Mouse (Mus musculus): ENCODE results near the gene Gm49321.
A peak's percentile ranks its signal among the peaks of the same experiment; 100 is the strongest.

Gene Gm49321

DNA sequence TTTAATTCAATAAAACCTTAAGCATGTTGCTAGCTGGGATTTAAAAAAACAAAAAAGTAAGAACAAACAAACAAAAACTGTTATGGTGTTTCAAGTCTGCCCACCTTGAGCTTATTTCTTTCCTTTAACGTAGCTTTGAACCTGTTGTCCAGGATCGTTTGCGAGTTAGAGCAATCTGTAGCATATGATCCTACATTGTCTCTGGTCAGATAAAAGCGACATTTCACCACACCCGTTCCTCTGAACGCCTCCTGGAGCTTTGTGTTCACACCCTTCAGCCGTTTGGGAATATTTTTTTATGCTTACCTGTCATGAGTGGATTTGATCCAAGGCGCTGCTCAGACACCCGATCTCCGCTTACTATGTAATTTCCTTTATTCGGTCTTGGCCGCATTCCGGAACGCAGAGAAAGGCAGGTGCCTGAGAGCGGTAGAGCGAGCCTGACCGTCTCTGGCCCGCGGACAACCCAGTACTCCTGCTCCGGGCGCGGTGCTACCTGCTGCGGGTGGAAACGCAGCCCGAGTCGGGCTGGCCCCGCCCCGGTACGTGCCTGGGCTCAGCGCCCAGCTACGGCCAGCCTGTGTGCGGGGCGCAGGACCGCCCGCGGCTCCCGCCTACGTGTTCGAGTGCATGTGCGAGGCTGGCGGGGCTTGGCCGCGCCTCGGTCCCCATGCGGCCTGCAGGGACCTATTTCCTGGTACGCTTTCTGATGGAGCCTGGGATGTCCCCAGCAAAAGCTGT, 12.0 kb downstream of the Gm49321 start:
- peak; percentile 46 for DNase-seq

DNA sequence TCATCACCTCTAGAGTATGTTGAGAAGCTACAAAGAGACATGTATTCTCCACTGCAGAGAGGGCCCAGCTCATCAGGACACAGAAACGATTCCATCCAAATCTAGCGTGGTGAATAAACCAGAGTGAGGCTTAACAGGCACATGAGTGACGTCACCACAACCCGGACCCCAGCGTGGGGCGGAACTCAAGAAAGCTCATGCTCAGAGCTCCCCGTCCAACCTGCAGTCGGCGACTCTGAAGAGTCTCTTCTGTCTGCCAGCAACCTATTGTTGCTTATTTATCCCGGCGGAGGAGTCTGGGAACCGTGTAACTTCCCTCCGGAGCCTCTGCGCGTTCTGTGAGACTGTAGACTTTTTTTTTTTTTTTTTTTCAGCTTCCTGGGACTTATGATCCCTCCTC, 15.4 kb downstream of the Gm49321 start:
- DNase-seq: peak; percentile 62

DNA sequence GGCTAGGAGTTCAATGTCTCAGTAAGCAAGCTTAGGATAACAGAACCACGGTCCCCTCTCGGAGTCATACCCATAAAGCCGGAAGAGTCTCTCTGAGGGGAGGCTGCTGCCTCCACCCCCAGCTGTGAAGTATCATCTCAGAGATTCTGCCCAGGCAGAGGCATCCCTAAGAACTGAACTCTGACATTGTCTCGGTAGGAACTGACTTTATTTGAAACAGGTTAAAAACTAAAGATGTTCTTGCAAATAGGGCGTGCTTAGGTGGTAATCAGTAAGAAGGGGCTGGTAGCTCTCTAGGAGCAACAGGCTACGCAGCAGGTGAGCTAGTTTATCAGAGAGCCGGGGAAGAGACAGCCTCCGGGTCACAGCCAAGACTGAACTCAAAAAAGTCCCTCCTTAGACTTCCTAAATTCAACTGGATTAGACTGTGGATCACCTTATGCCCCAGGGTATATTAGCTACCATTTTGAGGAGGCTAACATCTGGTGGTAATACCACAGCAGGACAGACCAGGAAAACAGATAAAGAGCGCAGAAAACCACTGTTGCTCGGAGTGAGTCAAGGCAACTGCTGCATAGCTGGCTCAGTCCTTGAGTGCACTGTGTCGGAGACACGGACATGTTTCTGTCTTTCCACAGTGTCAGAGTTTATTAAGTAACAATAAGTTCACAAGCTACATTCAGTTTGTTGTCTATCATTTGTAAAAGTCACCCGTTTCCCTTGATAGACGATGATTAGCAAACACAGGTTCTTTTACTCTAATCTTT, 16.1 kb downstream of the Gm49321 start:
- DNase-seq: peak; percentile 13

DNA sequence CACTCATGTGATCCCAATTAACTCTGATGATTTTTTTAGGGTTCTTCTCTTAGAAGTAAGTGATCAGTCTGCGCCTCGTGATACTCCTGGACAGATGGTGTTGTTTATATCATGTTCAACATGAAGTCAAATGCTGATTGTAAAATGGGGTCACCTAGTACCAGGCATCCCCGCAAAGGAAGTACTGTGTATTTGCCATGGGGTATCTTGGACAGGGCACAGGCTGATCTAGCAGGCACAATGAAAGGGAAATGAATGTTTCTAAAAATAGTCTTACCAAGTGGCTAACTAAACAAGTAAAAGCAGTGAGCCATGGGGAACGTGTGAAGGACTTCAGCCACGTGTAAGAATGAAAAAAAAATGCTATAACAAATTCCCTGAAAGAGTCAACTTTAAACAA, 17.3 kb downstream of the Gm49321 start:
- DNase-seq: no peak

DNA sequence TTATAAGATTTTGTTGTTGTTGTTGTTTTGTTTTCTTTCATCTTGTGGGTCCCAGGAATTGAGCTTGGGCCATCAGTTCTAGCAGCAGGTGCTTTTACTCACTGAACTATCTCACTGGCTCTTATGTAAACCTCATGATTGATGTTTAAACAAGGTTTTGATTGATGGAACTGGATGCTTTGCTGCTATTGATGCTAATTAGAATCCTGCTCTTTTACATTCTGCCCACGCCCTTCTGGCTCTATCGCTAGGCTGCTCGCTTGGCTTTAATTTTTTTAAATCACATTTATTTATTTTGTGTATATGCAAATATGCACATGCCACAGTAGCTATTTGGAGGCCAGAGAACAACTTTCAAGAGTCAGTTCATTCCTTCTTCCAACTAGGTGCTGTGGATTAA, 20.2 kb downstream of the Gm49321 start:
- no peak for DNase-seq

DNA sequence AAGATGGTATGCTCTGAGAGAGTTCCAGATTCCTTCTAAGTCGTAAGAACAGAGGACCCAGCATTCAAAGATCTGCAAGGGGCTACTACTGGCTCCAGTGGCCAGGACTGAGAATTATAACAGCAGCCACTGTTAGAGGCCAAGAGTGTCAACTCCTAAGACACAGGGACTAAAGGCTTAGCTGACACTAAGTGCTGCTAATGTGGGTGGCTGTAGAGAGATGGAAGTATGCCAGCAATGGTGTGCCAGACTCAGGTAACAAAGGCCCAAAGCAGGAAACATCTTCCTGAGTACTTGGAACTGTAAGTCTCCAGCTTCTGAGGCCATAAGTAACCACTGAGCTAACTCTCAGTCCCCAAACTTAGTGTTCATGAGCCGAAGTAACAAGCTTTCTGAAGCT, 21.4 kb downstream of the Gm49321 start:
- no peak for DNase-seq

DNA sequence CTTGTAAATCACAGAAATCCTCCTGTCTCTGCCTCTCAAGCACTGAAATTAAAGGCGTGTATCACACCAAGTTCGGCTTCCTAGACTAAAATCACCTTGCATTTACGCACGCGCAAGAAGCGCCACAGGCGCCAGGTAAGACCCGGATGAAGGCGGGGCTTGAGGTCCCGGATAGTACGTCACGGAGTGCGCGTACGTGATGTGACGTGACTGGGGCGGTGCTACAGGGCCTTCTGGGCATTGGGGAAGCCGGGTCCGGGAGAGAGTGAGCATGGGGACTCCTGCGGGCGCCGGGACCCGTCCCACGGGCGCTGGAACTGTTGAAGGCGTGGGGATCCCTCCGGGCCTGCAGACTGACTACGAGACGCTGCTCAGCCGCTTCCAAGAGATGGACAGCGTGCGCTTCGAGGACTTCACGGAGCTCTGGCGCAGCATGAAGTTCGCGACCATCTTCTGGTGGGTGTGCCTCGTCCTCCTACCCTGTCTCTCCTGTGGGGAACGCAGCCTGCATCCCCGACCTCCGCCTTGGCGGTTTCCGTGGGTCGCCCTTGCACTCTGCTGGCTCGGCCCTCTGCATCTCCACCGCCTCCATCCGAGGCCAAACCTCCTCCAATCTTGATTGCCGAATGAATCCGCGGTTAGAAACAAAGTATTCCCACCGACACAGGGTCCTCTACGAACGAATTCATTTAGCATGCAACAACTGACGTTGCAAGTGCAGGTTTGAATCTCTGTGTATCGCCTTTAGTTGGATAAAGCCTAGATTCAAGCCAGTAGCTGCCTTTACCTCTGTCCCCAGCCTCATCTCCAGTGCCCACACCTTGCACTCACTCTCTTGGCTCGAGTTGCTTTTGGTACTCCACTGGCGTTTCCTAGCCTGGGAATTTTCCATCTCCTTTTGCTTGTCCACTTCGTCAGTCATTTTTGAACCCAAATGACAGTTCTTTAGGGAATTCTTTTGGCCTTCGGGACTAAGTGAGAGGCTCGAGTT, 27.1 kb downstream of the Gm49321 start, which contains the start of gene Snapc1:
TSS of gene Snapc1 (plus strand) at position 191 of the 991 bp plus-strand sequence.
- DNase-seq: peak; percentile 96

DNA sequence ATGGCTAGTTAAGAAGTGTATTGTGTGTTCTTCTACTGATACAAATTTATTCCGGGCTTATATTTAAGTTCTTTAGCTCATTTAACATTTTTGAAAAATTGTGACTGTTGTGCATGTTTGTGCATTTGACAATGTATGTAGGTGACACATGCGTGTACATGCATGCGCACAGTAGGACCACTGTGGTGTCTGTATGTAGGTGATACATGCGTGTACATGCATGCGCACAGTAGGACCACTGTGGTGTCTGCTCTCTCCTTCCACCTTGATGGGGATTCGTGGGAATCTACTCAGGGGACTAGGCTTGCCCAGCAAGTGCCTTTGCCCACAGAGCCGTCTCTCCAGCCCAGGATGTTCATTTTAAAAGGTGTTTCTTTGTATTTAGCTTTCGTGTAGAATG, 31.7 kb downstream of the Gm49321 start:
- DNase-seq: no peak

DNA sequence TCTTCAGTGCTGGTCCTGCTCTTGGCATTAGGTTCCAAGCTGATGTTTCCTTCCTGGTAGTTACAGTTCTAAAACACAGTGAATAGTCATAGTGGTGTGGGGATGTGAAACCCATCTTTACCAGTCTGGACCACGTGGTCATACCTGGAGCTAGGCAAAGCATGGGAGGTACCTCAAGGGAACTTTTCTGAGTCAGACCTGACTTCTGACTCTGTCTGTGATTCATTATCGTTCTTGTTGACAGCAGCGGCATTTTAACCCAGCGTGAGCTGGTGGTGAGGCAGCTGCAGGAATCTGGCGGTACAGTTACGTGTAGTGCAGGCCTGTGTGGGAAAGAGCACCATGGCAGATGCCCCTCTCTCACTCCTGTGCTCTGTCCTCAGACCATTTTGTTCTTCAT, 37.1 kb downstream of the Gm49321 start:
- no peak for DNase-seq

DNA sequence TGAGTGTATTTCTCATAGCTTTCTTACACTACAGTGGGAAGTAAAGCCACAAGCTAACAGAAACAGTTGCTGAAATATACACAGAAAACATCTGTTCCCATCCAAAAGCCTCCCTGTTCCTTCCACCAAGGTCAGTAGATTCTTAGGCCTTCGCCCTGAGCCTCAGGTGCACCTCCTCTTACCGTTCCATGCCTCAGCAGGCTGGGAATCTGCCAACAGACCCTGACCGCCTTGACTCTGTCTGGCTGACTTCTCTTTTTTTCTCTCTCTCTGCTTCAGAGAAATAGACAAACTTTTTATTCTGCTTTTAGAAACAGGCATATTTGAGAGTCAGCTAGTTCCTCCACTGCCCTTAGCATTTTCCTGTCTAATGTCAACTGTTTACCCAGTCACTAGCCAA, 40.7 kb downstream of the Gm49321 start:
- no peak for DNase-seq

DNA sequence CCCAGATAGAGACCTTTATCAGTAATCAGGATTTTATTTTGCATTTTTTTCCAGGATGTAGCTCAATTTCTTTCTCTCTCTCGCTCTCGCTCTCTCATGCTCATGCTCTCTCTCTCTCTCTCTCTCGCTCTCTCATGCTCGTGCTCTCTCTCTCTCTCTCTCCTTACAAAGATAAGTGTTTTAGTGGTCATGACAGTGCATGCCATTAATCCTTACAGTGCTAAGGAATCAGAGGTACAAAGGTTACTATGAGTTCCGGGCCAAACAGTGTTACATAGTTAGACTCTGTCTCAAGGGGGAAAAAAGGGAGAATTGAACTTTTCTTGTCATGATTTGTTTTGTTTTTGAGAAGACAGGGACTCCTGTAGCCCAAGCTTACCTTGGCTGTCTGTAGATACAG, 42.2 kb downstream of the Gm49321 start:
- no peak for DNase-seq

DNA sequence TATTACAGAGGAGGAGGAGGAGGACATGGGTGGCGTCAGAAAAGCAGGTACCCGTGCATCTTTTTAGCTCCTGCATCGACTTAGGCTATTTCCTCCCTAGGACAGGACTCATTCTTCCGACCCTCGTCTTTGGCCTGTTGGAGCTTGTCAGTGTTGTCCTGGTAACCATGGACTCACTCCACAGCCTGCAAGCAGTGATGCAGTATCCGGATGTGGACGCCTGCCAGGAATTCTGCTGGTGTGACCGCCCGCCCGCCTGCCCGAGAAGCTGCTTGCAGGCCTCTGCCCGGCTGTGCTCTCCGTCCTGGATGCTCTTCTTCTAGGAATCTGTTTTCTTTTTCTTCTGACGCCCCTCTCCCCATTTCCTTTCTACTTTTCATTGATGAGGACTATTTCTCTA, 45.1 kb downstream of the Gm49321 start:
- peak; percentile 22 for DNase-seq

DNA sequence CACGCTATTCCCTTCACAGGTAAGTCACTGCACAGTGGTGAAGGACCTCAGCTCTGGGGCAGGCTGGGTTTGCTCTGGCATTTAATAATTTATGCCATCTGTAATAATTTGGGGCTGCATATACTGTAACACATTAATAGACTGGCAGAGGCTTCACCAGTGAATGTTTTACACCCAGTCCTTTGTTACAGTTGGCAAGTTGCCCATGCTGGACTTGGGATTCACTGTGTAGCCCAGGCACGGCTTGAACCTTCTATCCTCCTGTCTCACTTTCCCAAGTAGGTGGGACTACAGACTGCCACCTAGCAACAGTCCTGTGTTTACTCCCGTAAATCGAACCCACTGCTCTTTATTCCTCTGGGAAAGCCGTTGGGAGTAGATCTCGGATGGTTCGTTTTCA, 48.8 kb downstream of the Gm49321 start:
- DNase-seq: no peak

DNA sequence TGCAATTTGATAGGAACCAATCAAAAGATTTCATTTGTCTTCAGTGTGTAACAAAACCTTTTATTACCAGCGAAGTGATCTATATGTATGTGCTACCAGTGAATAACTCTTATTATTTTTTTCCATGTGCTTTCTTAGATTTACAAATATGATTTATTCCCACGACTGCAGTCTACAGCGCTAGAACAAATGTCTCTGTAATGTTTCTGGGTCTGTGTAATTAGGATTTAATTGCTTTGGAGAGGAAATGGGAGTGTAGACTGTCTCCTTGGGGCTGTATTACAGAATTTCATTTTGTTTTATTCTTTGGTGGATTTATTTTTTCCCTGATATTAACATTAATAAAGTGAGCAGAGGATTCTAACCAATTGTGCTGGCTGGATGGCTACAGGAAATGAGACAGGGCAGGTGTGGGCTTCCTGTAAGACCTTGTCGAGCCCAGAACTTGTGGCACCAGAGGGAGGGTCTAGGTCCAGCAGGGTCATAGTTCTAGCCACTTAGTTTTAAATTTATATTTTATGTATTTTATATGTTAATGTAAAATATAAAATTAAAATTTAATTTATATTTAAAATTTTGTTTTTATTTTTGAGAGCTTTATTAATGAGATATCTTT, 51.0 kb downstream of the Gm49321 start:
- no peak for DNase-seq

DNA sequence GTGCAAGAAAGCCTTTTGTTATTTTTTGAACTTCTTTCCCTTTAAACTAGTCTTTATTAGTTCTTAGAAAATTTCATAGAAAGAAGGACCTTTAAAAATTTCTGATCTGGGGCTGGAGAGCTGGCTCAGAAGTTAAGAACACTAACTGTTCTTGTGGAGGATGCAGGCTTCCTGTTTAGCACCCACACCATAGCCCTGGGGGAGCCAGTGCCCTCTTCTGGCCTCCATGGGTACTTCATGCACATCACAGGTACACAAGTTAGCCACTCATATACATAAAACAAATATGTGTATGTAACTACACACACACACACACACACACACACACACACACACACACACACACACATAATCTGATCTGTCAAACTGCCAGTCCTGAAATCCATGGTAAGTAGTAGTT, 52.1 kb downstream of the Gm49321 start:
- DNase-seq: peak; percentile 45

DNA sequence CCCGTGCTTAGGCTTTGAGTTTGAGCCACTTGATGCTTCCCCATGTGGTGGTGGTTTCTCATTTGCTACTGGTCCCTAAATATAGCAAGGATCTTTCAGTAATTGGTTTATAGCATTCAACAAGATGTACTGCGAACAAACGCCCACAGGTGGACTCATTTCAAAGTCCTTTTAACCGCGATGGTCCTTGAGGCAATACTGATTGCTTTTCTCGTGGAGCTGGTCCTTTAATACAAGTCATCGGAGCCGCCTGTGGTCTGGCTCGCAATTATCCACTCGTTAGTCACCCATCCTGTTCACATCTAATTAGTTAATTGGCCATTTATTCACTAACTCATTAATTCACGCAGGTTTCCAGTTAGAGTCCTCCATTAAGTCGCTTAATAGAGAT, 59.4 kb downstream of the Gm49321 start:
- no peak for DNase-seq

DNA sequence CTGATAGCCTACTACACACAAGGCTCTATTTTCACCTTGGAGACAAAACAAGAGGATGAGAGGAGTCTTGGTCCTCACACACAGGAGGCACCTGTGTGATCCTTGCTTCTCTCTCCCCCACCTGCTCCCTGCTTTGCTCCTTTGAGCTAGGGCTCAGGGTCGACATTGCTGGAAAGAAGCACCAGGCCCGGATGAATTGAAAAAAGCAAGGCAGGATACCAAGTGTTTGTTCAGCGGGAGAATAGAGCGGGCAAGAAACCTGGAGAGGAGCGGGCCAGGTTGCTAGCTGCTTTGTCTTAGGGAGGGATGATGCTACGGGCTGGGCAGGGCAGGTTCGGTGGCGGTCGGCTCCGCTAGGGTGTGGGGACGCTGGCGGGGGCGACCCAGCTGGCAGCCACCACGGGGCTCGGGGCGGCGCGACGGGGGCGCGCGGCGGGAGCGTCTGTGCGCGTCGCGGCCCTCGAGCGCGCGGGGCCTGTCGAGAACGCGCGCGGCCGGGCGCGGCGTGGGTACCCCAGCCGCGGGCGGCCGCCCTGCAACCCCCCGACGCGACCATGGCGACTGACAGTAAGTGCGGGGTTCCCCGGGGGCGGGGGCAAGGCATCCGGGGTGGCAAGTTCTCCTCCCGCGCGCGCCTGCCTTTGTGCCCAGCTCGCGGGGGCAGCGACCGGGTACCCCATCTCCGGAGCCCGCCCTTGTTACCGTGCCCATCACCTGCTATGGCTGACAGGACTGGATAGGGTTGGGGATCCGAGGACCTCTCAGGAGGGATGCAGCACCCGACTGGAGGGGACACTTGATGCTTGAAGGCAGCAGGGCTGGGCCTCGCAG, 60.1 kb downstream of the Gm49321 start, which contains the start of gene Syt16:
TSS of gene Syt16 (plus strand) at position 365 of the 831 bp plus-strand sequence.
- no peak for DNase-seq

DNA sequence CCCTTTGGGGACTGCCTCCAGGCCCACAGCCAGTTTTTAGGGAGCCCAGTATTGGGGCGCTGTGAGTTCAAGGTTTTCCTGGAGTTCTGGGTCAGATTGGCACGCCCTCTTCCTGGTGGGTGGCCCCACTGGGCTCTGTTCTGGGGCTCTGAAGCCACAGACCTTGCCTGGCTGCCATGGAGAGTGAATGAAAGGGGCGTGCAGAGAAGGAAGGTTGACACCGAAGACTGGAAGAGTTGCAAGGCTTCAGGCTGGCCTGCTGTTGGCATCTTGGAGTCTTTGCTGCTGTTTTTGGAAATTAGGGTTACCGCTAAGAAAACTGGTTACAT, 60.6 kb downstream of the Gm49321 start:
- DNase-seq: no peak

DNA sequence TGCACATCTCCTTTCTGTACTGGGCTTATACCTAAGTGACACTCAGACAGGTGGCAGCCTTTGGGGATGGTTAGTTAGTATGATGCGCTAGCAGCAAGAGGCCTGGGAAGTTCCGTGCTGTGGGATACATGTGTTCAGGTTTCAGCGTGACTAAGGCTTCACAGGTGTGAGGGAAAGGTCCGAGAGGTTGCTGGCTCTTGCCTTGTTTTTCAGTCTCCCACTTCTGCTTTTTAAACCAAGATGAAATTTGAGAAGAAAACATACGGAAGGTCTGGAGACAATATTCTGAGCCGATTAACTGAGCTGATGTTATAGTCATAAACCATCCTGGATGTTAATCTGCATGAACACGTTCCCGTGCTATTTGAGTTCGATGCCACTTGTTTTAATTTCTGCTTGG, 65.0 kb downstream of the Gm49321 start:
- DNase-seq: no peak

DNA sequence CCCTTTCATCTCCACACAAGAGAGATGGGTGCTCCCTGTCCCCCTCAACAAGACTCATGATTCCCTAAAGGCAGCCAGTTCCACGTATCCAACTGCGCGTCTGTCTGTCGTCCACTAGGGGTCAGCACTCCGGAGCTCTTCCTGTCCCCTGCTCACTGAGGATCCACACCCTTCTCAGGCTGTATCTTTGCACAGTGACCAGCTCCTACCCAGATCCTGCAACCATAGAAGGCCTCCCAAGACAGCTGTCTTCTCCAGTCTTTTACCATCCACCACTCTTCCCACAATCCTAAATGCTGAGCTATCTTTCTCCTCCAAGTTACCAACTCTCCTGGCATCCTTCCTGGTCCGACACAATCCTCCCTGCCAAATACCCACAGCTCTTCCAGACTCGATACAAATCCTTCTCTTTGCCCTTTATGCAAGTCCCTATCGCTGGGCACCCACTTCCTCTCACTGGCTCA, 72.0 kb downstream of the Gm49321 start:
- peak; percentile 15 for DNase-seq

DNA sequence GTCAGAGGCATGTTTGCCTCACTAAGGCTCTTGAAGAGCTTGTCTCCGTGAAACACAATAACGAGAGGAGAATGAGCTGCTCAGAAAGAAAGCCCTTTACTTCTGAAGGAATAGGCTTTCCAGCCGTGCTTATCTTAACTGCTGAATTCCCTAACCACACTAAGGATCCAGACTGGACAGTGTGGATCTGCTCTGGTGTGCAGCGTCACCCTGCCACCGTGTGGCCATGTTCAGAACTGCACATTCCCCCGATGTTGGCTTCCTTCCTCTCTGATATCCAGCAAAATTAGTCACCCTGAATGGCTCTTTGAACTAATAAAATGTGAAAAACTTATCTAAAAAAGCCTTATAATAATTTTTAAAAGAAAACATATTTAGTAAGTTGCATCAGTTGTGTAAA, 76.3 kb downstream of the Gm49321 start:
- peak; percentile 62 for DNase-seq
